Mouse (Mus musculus) Patski (cell line): ENCODE data around the gene Adamts9. TPM values are rescaled to one million over a fixed set of nuclear protein-coding genes. Genes with fewer than 3 reads are reported as not detected.

Source experiments
- ATAC-seq: fragments of 100-300 bp; one replicate; pipeline ENCODE4 v1.8.0; 2021
- CTCF ChIA-PET: fragments of 350-600 bp; sonication (Branson Sonifier 250); formaldehyde crosslinking; loops from one replicate; lab custom pipeline; 2022; ENCODE audit warnings: inconsistent platforms; lab: Charles Lee
- POLR2A ChIA-PET: fragments of 350-600 bp; sonication (Branson Sonifier 250); formaldehyde crosslinking; loops from one replicate; lab custom pipeline; 2022; ENCODE audit warnings: antibody characterized with exemption, inconsistent platforms; lab: Charles Lee
- DNase-seq: peaks from one replicate; pipeline ENCODE4 v3.0.0-alpha.2; 2011; ENCODE audit warnings: low read depth, low spot score
- H3K27me3 ChIP-seq: fragments of 371-371 bp; one replicate; pipeline ENCODE4 v1.5.1; 2021
- CTCF ChIP-seq: fragments of 100-300 bp; IDR thresholded peaks from one replicate; pipeline ENCODE4 v1.5.1; 2021
- in situ Hi-C: fragments of 300-500 bp; cut with MboI; formaldehyde crosslinking; loops from 3 replicates; pipeline ENCODE4 v1.11.1; 2018; ENCODE audit warnings: low pct_unique_long_range_greater_than_20kb, mixed read lengths
- polyA plus RNA-seq: library from polyadenylated mRNA; unstranded; gene quantifications from one replicate; pipeline ENCODE4 v1.2.3, GENCODE M21; 2021

Gene Adamts9
- polyA plus RNA-seq, 1 experiment from 2014 or later: 17.9 TPM

DNA sequence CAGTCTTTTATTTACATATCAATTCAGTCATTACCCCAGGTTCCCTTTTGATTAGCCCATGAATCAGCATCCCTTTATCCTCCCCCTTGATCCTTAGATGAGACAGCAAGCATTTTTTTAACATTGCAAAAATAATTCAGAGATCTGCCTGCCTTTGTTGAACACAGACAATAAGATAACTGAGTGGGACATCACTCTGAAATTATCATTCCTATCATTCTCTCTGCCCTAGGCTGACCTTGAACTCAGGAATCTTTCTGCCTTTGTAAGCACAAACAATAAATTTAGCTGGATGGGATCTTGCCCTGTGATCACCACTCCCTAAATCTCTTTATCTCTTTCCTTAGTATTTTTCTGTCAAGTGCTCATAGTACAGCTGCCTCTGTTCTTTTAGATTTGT is 209.6 kb downstream of the Adamts9 start:
- DNase-seq: no peak
- ChIA-PET POLR2A (no interaction called here), CTCF (no interaction called here)
- no peaks in the 10 kb centered on the region for H3K27me3 ChIP-seq
- no peak for TF ChIP-seq CTCF
- ATAC-seq: no peak
- in situ Hi-C loops: no loop called here

DNA sequence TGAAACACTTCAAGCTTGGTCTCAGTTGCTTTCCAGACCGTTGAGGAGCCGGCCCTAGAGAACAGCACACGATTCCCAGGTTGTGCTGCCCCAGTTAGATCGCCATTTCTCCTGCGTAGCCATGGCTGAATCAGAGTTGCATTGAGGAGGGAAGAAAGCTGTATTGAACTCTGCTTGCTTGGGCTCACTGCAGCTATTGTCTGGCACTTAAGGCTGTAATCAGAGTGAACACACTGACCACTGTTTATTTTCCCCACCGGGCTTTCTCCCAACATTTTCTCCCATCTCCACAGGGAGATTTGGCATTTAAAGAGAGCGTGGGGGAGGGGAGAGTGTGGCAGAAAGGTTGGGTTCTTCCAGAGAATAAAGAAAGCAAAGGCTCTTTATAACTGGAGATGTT is 214.8 kb downstream of the Adamts9 start:
- CTCF ChIA-PET: interaction anchor here (0.8 to 4.7 kb wide), 18 partner anchors 9 to 323 kb away, joined by 3 to 51 read pairs (median 4); partner anchors contain the start of gene Prickle2
- no peak for TF ChIP-seq CTCF
- ATAC-seq: no peak
- POLR2A ChIA-PET: interaction anchor here (0.7 to 1.1 kb wide), 3 partner anchors 23 to 443 kb away, joined by 3 to 4 read pairs (median 4); partner anchors contain the start of gene Prickle2
- no peaks in the 10 kb centered on the region for H3K27me3 ChIP-seq
- no peak for DNase-seq
- in situ Hi-C loops: loop anchor here (5.0 kb wide), 1 partner anchor 246 kb away; no protein-coding TSS in a partner anchor

- no peak for DNase-seq
- ATAC-seq: no peak
- CTCF ChIA-PET: interaction anchor here (0.6 to 4.7 kb wide), 24 partner anchors 8 to 1355 kb away, joined by 3 to 51 read pairs (median 3); partner anchors contain the start of gene Prickle2
- no peaks in the 10 kb centered on the region for H3K27me3 ChIP-seq
- peak; percentile 96 for TF ChIP-seq CTCF
- in situ Hi-C loops: loop anchor here (5.0 kb wide), 1 partner anchor 246 kb away; no protein-coding TSS in a partner anchor
- POLR2A ChIA-PET: interaction anchor here (0.7 to 1.1 kb wide), 3 partner anchors 22 to 443 kb away, joined by 3 to 4 read pairs (median 4); partner anchors contain the start of gene Prickle2
Observed at GRCm38 (mm10) chr6:92728084-92728483, 215.2 kb downstream of the Adamts9 start.

DNA sequence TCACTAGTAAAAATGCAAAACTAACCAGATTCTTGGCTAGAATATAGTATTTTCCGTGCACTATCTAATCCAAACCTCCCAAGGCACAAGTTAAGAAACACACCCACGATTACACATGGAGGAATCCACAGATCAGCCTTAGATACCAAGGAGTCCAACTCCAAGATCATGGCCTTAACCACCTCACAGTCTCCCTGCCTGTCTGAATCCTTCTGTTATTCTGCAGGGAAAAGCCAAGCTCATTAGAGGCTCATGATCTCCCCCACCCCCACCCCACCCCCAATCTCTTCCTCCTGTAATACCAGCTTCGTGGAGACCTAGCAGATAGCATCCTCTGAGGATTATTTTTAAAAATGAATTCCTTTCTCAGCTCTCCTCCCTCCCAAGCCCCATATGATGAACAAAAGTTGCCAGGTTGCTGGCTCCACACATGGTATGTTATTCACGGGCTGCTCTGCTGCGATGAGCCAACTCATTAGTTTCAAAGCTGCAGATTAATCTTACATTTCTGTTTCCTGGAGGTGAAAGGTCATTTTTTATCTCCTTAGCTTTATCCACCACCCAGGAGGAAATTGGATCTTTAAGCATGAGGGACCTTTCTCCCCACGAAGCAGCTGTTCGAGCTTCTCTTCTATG is 215.8 kb downstream of the Adamts9 start:
- CTCF ChIA-PET: interaction anchor here (0.6 to 4.7 kb wide), 21 partner anchors 11 to 1356 kb away, joined by 3 to 51 read pairs (median 3); partner anchors contain the start of gene Prickle2
- in situ Hi-C loops: loop anchor here (5.0 kb wide), 1 partner anchor 245 kb away; no protein-coding TSS in a partner anchor

GRCm38 (mm10) chr6:92726121-92726520 is 217.2 kb downstream of the Adamts9 start:
- in situ Hi-C loops: loop anchor here (5.0 kb wide), 1 partner anchor 244 kb away; no protein-coding TSS in a partner anchor
- ChIA-PET POLR2A (interaction anchor here (0.6 kb wide), 1 partner anchor 57 kb away, joined by 3 read pairs; no protein-coding TSS in a partner anchor), CTCF (interaction anchor here (0.8 to 4.7 kb wide), 3 partner anchors 11 to 38 kb away, joined by 3 to 51 read pairs (median 3); no protein-coding TSS in a partner anchor)
- TF ChIP-seq CTCF: no peak
- DNase-seq: no peak
- ATAC-seq: no peak
- no peaks in the 10 kb centered on the region for H3K27me3 ChIP-seq

More for the DNA sequence above, 215.8 kb downstream of the Adamts9 start:
- ATAC-seq (no peak), DNase-seq (no peak)
- POLR2A ChIA-PET: interaction anchor here (0.6 kb wide), 1 partner anchor 35 kb away, joined by 3 read pairs; no protein-coding TSS in a partner anchor
- TF ChIP-seq CTCF: no peak
- H3K27me3 ChIP-seq: no peaks in the 10 kb centered on the region

GRCm38 (mm10) chr6:92724394-92724793 is 218.9 kb downstream of the Adamts9 start:
- POLR2A ChIA-PET: no interaction called here
- DNase-seq: no peak
- no peak for ATAC-seq
- TF ChIP-seq CTCF: no peak
- no peaks in the 10 kb centered on the region for H3K27me3 ChIP-seq
- in situ Hi-C loops: no loop called here
- CTCF ChIA-PET: no interaction called here

Other genes with a start within 250 kb of the Adamts9 start
- 18.1 TPM for gene Prickle2, start 237.3 kb downstream of the Adamts9 start, polyA plus RNA-seq
- gene A730049H05Rik, start 127.0 kb downstream of the Adamts9 start, polyA plus RNA-seq: 0.59 TPM
- gene Gm15737, start 74.1 kb downstream of the Adamts9 start, polyA plus RNA-seq: 0.03 TPM